Mouse (Mus musculus): ENCODE results near the gene R3hdm1. TPM values are rescaled to one million over a fixed set of nuclear protein-coding genes. Genes with fewer than 3 reads are reported as not detected.

The R3hdm1 gene
- polyA plus RNA-seq, 1 experiment from 2014 or later, result 63.0 TPM

MicroRNAs encoded within 50 kb of the gene (microRNA counts, 519-probe panel; counts per million panel counts)
- 5,207 counts per million, percentile 80 among the panel's probes with 10 or more counts for microRNA mmu-miR-128

Small RNA genes lying within 50 kb of the gene (microRNA-seq; reads per million reads assigned to microRNA genes)
- 978 reads per million, percentile 81 among the genes with 10 or more reads in this experiment for gene Mir128-1

Other genes starting within 250 kb of the R3hdm1 start
- 0.27 and 0.36 TPM in 2 replicates for gene Map3k19, start 248.3 kb upstream of the R3hdm1 start, polyA plus RNA-seq (2014; fragmentation: Nextera tagmentation; extraction: Ambion mirVana)
- gene Rab3gap1, start 234.5 kb upstream of the R3hdm1 start, polyA plus RNA-seq (2014; fragmentation: Nextera tagmentation; extraction: Ambion mirVana), result 14.6 and 18.8 TPM in 2 replicates
- 6.4 and 6.5 TPM in 2 replicates for gene Zranb3, start 254 bp upstream of the R3hdm1 start, polyA plus RNA-seq (2014; fragmentation: Nextera tagmentation; extraction: Ambion mirVana)
- gene Ubxn4, start 140.7 kb downstream of the R3hdm1 start, polyA plus RNA-seq (2014; fragmentation: Nextera tagmentation; extraction: Ambion mirVana), result 57.7 and 62.0 TPM in 2 replicates
- gene Lct, start 225.0 kb downstream of the R3hdm1 start, polyA plus RNA-seq (2014; fragmentation: Nextera tagmentation; extraction: Ambion mirVana), result 0.05 and 0.12 TPM in 2 replicates